Mouse (Mus musculus) cerebellum, postnatal 14 days (tissue): ENCODE results near the gene Rgs6.

Experiments
- DNase-seq, 2 experiments: peaks; one replicate each; pipeline ENCODE4 v3.0.0; 2021; ENCODE audit warnings: mixed read lengths in 2 of 2

Rgs6 gene

GRCm38 (mm10) chr12:83142507-83142906, 554.4 kb downstream of the Rgs6 start:
- DNase-seq = peak; percentile 55 to 56

- DNase-seq = peak; percentile 87 to 91
Observed at GRCm38 (mm10) chr12:83143071-83143470, 555.0 kb downstream of the Rgs6 start.

GRCm38 (mm10) chr12:83143574-83143973, 555.5 kb downstream of the Rgs6 start:
- peak in 1 of 2 experiments; percentile 49 for DNase-seq

GRCm38 (mm10) chr12:83145074-83145473, 557.0 kb downstream of the Rgs6 start:
- DNase-seq = peak; percentile 50 to 56

DNA sequence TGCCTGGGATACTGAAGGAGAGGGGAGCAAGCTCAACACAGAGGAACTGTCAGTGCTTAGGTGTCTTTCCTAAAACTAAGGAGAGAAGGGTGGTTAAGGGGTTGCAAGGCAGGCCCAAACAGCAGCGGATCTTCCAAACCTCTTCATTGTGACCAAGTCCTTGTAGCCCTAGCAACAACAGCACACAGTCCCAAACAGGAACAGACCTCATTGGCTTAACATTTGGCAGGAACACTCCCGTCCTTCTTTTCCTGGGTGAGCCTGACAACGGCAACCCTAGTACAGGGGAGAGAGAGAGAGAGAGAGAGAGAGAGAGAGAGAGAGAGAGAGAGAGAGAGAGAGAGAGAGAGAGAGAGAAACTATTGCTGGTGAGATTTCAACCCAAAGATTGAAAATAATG, 557.8 kb downstream of the Rgs6 start:
- no peak for DNase-seq

DNA sequence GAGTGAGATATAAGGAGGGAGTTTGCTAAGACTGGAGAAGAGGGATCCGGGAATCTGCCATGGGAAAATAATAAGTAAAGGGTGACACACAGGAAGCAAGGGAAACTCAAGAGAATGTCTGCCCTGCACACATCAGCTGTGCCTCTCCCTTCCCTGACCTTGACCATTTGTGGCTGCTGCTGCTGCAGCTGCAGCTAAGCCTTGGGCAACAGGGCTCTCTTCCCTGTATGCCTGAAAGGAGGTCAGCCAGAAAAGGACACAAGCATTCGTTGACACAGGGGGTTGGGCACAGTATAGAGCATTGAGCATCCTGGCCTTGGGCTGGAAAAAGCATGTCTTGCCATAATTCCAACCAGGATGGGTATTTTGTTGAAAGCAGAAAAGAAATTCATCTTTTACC, 558.8 kb downstream of the Rgs6 start:
- DNase-seq = no peak

DNA sequence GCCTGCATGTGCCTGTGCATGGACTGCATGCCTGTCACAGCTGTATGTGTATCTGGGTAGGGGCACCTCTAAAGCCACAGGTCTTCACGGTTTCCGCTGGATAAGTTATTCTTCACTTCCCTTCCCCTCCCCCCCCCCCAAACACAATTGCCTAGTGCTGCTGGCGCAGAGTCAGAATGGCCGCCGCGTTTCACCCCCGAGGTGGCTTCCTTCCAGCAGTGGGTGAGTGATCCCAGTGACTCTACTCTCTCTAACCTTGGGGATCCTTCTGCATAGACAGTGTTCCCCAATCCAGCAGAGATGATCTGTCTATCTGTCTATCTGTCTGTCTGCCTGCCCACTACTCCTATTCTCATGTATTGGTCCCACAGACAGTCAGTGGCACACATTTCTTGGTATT, 561.9 kb downstream of the Rgs6 start:
- DNase-seq = no peak

- DNase-seq = no peak
Observed at GRCm38 (mm10) chr12:83150813-83151212, 562.7 kb downstream of the Rgs6 start.

- DNase-seq = peak; percentile 73 to 74
Observed at GRCm38 (mm10) chr12:83151474-83151873, 563.4 kb downstream of the Rgs6 start.

DNA sequence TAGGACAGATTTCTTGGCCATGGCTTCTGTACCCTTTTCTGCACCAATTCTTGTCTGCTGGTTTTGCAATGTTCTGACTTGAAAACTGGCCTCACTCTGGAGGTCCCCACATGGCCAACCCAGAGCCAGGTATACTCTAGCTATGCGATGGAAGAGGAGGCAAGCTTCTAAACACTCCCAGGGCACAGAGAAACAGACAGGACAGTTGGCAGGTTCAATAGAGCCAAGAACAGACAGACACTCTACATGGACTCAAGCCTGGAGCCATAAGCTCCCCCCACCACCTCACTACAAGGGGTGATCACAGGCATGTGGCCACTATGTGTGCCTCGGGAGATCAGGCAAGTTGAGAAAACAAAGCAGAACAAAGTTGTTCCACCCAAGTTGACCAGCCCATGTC, 572.1 kb downstream of the Rgs6 start:
- peak; percentile 33 to 72 for DNase-seq

DNA sequence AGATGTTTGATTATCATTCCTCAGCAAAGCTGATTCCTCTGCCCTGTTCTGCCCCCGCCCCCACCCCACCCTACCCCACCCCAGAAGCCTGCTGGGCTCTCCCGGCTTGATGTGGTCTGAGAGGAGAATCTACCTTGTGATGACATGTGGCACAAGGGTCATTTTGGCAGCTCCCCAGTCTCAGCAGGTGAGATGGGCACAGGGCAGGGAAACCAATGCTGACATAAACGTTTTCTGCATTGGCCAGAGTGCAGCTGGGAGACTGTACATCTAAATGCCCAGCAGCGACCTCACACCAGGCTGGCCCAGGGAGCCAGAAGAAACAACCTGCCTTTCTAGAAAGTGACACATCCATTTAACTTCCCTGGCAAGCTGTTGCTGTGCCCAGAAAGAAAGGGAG, 572.6 kb downstream of the Rgs6 start:
- peak; percentile 86 to 87 for DNase-seq

DNA sequence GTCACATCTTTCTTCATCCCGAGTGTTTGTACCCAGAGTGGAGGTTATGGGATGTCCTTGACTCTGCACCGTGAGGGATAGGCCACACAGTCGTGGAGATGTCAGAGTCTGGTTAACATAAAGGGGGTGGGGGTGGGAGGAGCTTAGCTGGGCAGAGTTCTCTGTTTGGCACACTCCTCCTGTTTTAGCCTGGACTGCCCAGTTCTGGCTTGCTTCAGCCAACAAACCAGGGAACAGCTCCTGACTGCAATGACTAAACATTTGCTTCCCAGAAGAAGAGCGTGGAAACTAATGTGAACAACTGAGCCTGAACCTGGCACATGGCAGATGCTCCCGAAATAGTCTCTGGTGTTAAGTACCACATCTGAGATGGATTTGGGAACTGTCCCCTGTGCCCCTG, 575.6 kb downstream of the Rgs6 start:
- no peak for DNase-seq

DNA sequence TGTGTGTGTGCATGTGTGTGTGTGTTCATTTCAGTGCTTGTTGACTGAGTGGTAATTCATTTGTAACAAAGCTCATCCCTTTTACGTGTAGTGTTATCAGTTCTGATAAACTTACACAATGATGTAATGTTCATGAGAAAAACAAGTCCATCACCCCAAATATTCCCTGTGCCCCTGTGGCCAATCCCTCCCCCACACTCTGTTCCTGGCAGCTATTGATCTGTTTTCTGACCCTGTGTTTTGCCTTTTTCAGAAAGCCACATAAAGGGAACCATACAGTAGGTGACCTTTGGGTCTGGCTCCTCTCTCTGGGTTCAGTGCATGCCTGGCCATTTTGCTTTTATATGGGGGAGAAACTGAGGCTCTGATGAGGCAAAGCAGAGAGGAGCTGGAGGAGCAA, 577.0 kb downstream of the Rgs6 start:
- DNase-seq = no peak

- DNase-seq = no peak
Observed at GRCm38 (mm10) chr12:83168310-83168709, 580.2 kb downstream of the Rgs6 start.

GRCm38 (mm10) chr12:83169495-83170209, 581.6 kb downstream of the Rgs6 start:
- peak; percentile 40 to 54 for DNase-seq

GRCm38 (mm10) chr12:83178770-83179169, 590.7 kb downstream of the Rgs6 start:
- DNase-seq = peak in 1 of 2 experiments; percentile 32

GRCm38 (mm10) chr12:83179860-83180259, 591.8 kb downstream of the Rgs6 start:
- DNase-seq = no peak

GRCm38 (mm10) chr12:83180561-83180960, 592.5 kb downstream of the Rgs6 start:
- DNase-seq = peak; percentile 90 to 96

DNA sequence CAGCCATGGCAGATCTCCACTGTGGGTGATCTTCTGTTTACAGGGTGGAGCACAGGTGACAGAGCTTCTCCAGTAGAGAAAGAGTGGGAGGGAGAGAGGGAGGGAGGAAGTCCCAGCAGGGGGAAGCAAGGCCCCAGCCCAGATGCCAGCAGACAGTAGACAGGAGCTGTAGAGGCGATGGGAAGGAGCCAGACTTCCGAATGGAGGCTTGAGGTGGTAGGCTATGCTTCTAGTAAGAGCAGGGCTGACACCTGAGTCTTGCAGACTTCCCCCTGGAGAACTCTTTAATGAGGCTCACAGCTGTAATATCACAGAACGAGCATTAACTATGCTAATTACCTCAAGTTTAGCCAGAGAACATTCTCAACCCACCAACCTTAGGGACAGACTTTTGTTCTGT, 613.6 kb downstream of the Rgs6 start:
- DNase-seq = no peak

DNA sequence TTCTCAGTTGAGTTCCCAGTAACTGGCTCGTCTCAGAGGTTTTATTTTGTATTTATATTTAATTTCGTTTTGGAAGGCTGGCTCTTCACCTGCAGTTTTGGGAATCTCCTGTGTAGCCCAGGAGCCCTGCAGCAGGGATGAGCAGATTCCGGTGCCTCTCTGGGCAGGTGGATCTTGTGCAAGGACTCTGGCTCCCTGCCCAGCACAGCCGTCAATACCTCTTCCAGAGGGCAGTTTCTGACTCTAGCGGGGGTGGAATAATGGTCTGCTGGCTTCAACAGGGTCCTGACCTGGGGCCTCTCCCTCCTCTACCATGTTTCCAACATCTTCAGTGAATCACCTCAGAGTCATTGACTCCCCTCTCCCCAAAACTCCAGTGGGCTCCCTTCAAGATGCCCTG, 616.3 kb downstream of the Rgs6 start:
- peak; percentile 80 to 85 for DNase-seq

GRCm38 (mm10) chr12:83206866-83207265, 618.8 kb downstream of the Rgs6 start:
- peak in 1 of 2 experiments; percentile 51 for DNase-seq

- DNase-seq = peak; percentile 63 to 72
Observed at GRCm38 (mm10) chr12:83207481-83207880, 619.4 kb downstream of the Rgs6 start.

DNA sequence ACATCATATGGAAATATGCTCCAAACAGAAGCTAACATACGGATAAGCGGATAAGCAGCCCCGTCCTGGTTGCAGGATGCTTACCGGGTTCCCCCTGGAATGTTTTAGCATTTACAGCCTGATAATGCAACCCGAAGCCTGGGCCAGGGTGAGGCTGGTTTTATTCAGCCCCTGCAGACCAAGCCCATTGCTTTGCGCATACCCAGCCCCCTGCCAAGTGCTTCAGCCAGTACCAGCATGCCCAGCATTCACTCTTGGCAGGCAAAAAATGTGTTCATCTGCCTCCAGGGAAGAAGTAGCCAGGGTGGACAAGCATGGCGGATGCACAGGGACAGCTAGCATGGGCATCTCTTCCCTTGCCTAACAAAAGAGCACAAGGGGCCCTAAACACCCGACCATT, 619.9 kb downstream of the Rgs6 start:
- DNase-seq = peak; percentile 90 to 91

DNA sequence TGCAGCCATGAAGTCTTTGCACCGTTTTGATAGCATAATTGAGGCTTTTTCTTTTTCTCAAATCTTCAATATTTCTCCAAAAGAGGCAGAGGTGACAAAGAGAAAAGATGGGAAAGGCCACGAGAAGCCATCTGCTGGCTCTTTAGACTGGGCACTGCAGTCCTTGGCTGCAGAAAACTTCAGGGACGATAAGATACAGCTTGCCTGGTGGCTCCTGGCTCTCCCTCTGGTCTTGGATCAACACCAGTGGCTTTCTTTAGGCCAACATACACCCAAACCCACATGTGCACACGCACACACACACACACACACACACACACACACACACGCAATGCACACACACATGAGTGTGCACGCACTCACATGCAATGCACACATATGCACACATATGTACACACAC, 620.7 kb downstream of the Rgs6 start:
- DNase-seq = peak; percentile 47 to 67

GRCm38 (mm10) chr12:83209461-83209860, 621.4 kb downstream of the Rgs6 start:
- DNase-seq = peak; percentile 70
